Mouse (Mus musculus) embryo, embryonic 11.5 days (tissue): ENCODE data around the gene Ltbp4.

ENCODE experiments used
- DNase-seq: peaks from one replicate; pipeline ENCODE4 v3.0.0-alpha.2; 2012; ENCODE audit warnings: low read depth, low spot score

Gene Ltbp4

GRCm38 (mm10) chr7:27337175-27337853 lies at the start of gene Ltbp4:
Gene Ltbp4, minus strand, starts transcription at chr7:27337692.
- DNase-seq, result no peak

- DNase-seq, result no peak
Measured at GRCm38 (mm10) chr7:27384731-27385130, 47.2 kb upstream of the Ltbp4 start.

- no peak for DNase-seq
Measured at GRCm38 (mm10) chr7:27384134-27384533, 46.6 kb upstream of the Ltbp4 start.

- DNase-seq, result no peak
Measured at GRCm38 (mm10) chr7:27383233-27383632, 45.7 kb upstream of the Ltbp4 start.

GRCm38 (mm10) chr7:27381560-27381959 lies 44.1 kb upstream of the Ltbp4 start:
- DNase-seq, result no peak

- DNase-seq, result no peak
Measured at GRCm38 (mm10) chr7:27381009-27381408, 43.5 kb upstream of the Ltbp4 start.

GRCm38 (mm10) chr7:27379836-27380235 lies 42.3 kb upstream of the Ltbp4 start:
- DNase-seq, result no peak

GRCm38 (mm10) chr7:27378431-27378830 lies 40.9 kb upstream of the Ltbp4 start:
- no peak for DNase-seq

GRCm38 (mm10) chr7:27375274-27375673 lies 37.8 kb upstream of the Ltbp4 start:
- DNase-seq, result no peak

GRCm38 (mm10) chr7:27371715-27372462 lies 34.4 kb upstream of the Ltbp4 start:
- no peak for DNase-seq

GRCm38 (mm10) chr7:27369111-27369510 lies 31.6 kb upstream of the Ltbp4 start:
- no peak for DNase-seq

- DNase-seq, result no peak
Measured at GRCm38 (mm10) chr7:27367976-27368375, 30.5 kb upstream of the Ltbp4 start.

- DNase-seq, result no peak
Measured at GRCm38 (mm10) chr7:27366082-27366844, 28.8 kb upstream of the Ltbp4 start.

- no peak for DNase-seq
Measured at GRCm38 (mm10) chr7:27364379-27364778, 26.9 kb upstream of the Ltbp4 start.

- DNase-seq, result peak; percentile 100
Measured at GRCm38 (mm10) chr7:27361283-27361946, 23.9 kb upstream of the Ltbp4 start.

GRCm38 (mm10) chr7:27360749-27361148 lies 23.3 kb upstream of the Ltbp4 start:
- DNase-seq, result no peak

- no peak for DNase-seq
Measured at GRCm38 (mm10) chr7:27359706-27360358, 22.3 kb upstream of the Ltbp4 start.

- DNase-seq, result no peak
Measured at GRCm38 (mm10) chr7:27359162-27359561, 21.7 kb upstream of the Ltbp4 start.

- DNase-seq, result no peak
Measured at GRCm38 (mm10) chr7:27357595-27357978, 20.1 kb upstream of the Ltbp4 start.

GRCm38 (mm10) chr7:27356861-27357594 lies 19.5 kb upstream of the Ltbp4 start, which contains the start of gene Gm20479:
Gene Gm20479, minus strand, starts transcription at chr7:27357419.
- DNase-seq, result no peak

- DNase-seq, result no peak
Measured at GRCm38 (mm10) chr7:27356248-27356647, 18.8 kb upstream of the Ltbp4 start.
